Comparison of ENCODE assay signal across 10 mouse cellular contexts in the genomic region with DNA sequence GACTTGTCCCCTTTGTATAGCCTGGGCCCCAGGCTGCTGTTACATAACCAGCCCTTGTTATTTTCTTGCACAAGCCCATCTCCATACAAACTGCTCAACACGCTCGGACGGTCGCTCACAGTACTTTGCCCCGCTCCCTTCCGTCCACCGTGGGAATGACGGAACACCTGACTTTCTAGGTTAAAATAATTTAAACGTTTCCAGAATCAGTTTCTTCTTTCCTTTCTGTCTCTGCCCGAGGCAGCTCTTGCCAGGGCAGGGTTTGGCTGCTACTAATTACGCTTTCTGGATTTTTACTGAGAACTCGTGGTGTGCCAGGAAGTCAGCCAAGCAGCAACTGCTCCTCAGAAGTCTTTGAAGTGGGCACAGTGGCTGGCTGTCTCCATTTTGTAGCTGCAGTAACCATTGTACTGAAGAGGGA. TPM values are rescaled to one million over a fixed set of nuclear protein-coding genes. Genes with fewer than 3 reads are reported as not detected.
A peak's percentile ranks its signal among the peaks of the same experiment; 100 is the strongest.
DNase-seq lines count a peak whose midpoint lies in the region; ATAC-seq and TF ChIP-seq lines count a peak whose summit lies in the region.
"Had no signal": no experiment of that assay in that cellular context is flagged by ENCODE, and none has a peak within 500 bp of the region (broad histone marks: within the 10 kb centered on the region; RNA-seq: fewer than 3 reads in every experiment).

No protein-coding gene starts in this region.

- TF ChIP-seq POLR2A in kidney, adult 2 months (IDR thresholded peaks at IDR 0.05; ENCODE audit: low read depth, low read length) = no peak

- H3K4me3 ChIP-seq in intestine, embryonic 16.5 days (ENCODE audit: low read length) = no peak overlapping the region
- H3K4me3 ChIP-seq in intestine, postnatal 0 days (ENCODE audit: low read depth, low read length) = no peak overlapping the region
- no peak overlapping the region for H3K4me3 ChIP-seq in kidney, adult 2 months (ENCODE audit: insufficient read depth, low read depth, low read length)
- H3K4me3 ChIP-seq in lung, postnatal 0 days (ENCODE audit: low read depth, low read length) = no peak overlapping the region
- no peak overlapping the region for H3K4me3 ChIP-seq in midbrain, embryonic 15.5 days

- no peak for TF ChIP-seq CTCF in intestine, postnatal 0 days (IDR thresholded peaks at IDR 0.05; ENCODE audit: low read depth)
- TF ChIP-seq CTCF in kidney, adult 2 months (conservative IDR thresholded peaks at IDR 0.05; ENCODE audit: insufficient read depth, insufficient read length, low read depth, low read length) = no peak
- TF ChIP-seq CTCF in lung, postnatal 0 days (IDR thresholded peaks at IDR 0.05) = no peak

- H3K9me3 ChIP-seq in intestine, embryonic 16.5 days (ENCODE audit: control insufficient read depth, low read length) = no peaks in the 10 kb centered on the region
- H3K9me3 ChIP-seq in intestine, postnatal 0 days (ENCODE audit: control insufficient read depth) = no peaks in the 10 kb centered on the region
- no peaks in the 10 kb centered on the region for H3K9me3 ChIP-seq in lung, postnatal 0 days (ENCODE audit: low read length)
- no peaks in the 10 kb centered on the region for H3K9me3 ChIP-seq in midbrain, embryonic 15.5 days
- H3K9me3 ChIP-seq: G1E had no signal

- DNase-seq in kidney, adult 2 months = peak; percentile 92
- peak; percentile 76 for DNase-seq in lung, postnatal 0 days (ENCODE audit: low spot score)
- no peak for DNase-seq in B cell, adult 2 months
- no peak for DNase-seq in gastrocnemius, postnatal 10 days
- DNase-seq: gastrocnemius, postnatal 14 days had no signal

- H3K36me3 ChIP-seq in intestine, embryonic 16.5 days (ENCODE audit: control insufficient read depth, insufficient read depth, low read length) = no peaks in the 10 kb centered on the region
- H3K36me3 ChIP-seq in intestine, postnatal 0 days (ENCODE audit: control insufficient read depth, insufficient read depth) = no peaks in the 10 kb centered on the region
- no peaks in the 10 kb centered on the region for H3K36me3 ChIP-seq in kidney, adult 2 months (ENCODE audit: control insufficient read depth, insufficient read depth, low read length)
- H3K36me3 ChIP-seq in lung, postnatal 0 days (ENCODE audit: insufficient read depth, low read length) = no peaks in the 10 kb centered on the region
- no peaks in the 10 kb centered on the region for H3K36me3 ChIP-seq in midbrain, embryonic 15.5 days (replicated peaks)

- H3K27me3 ChIP-seq in intestine, embryonic 16.5 days (replicated peaks; ENCODE audit: control insufficient read depth, insufficient read depth, low read length) = no peaks in the 10 kb centered on the region
- H3K27me3 ChIP-seq in intestine, postnatal 0 days (replicated peaks; ENCODE audit: control insufficient read depth, insufficient read depth, low read length) = peaks cover 6% of the 10 kb centered on the region; the same call in 1 of the 2 replicates
- H3K27me3 ChIP-seq in kidney, adult 2 months (replicated peaks; ENCODE audit: control insufficient read depth, insufficient read depth, low read length) = no peaks in the 10 kb centered on the region
- no peaks in the 10 kb centered on the region for H3K27me3 ChIP-seq in lung, postnatal 0 days (replicated peaks; ENCODE audit: insufficient read depth, low read length)
- peaks cover 17% of the 10 kb centered on the region; the same call in 1 of the 2 replicates for H3K27me3 ChIP-seq in midbrain, embryonic 15.5 days (replicated peaks)

- WGBS in intestine, embryonic 16.5 days = 73% methylated on average over 12 of the region's 12 CpGs
- WGBS in intestine, postnatal 0 days = 68% methylated on average over 12 of the region's 12 CpGs
- WGBS in kidney, adult 2 months = 25% methylated on average over 12 of the region's 12 CpGs
- 46% methylated on average over 12 of the region's 12 CpGs for WGBS in lung, postnatal 0 days
- 67% methylated on average over 12 of the region's 12 CpGs for WGBS in midbrain, embryonic 15.5 days

- no peak for TF ChIP-seq EP300 in lung, postnatal 0 days (IDR thresholded peaks at IDR 0.05)

- H3K27ac ChIP-seq in intestine, embryonic 16.5 days (ENCODE audit: low read length) = 0 out of 2 replicates have a peak overlapping the region, but pooled peaks have one; percentile 16
- H3K27ac ChIP-seq in intestine, postnatal 0 days (ENCODE audit: low read depth, low read length) = no peak overlapping the region
- peak overlapping the region; percentile 86 for H3K27ac ChIP-seq in kidney, adult 2 months (ENCODE audit: insufficient read depth, low read depth, low read length)
- peak overlapping the region; percentile 47 for H3K27ac ChIP-seq in lung, postnatal 0 days (ENCODE audit: low read length)
- H3K27ac ChIP-seq in midbrain, embryonic 15.5 days = no peak overlapping the region

- ATAC-seq in intestine, embryonic 16.5 days = no peak
- no peak for ATAC-seq in intestine, postnatal 0 days
- ATAC-seq in activated CD4-positive, CD25-positive, alpha-beta regulatory T cell, adult 4 months = peak; percentile 17
- ATAC-seq in lung, postnatal 0 days = peak; percentile 8; the same call in 1 of the 2 replicates
- no peak for ATAC-seq in midbrain, embryonic 15.5 days (replicated peaks)

- no peak overlapping the region for H3K4me2 ChIP-seq in intestine, embryonic 16.5 days (ENCODE audit: low read depth, low read length)
- no peak overlapping the region for H3K4me2 ChIP-seq in intestine, postnatal 0 days (replicated peaks; ENCODE audit: low read depth)
- H3K4me2 ChIP-seq in lung, postnatal 0 days (replicated peaks; ENCODE audit: low read depth, low read length) = no peak overlapping the region
- no peak overlapping the region for H3K4me2 ChIP-seq in midbrain, embryonic 15.5 days

- H3K4me1 ChIP-seq in intestine, embryonic 16.5 days (ENCODE audit: control insufficient read depth, insufficient read depth, low read length) = peaks cover 5% of the 10 kb centered on the region
- H3K4me1 ChIP-seq in intestine, postnatal 0 days (replicated peaks; ENCODE audit: control insufficient read depth, insufficient read depth, low read length) = no peaks in the 10 kb centered on the region
- peaks cover 48% of the 10 kb centered on the region for H3K4me1 ChIP-seq in kidney, adult 2 months (ENCODE audit: control insufficient read depth, insufficient read depth, low read length)
- peaks cover 19% of the 10 kb centered on the region; the same call in 1 of the 2 replicates for H3K4me1 ChIP-seq in lung, postnatal 0 days (ENCODE audit: insufficient read depth, low read depth, low read length)
- H3K4me1 ChIP-seq in midbrain, embryonic 15.5 days = peaks cover 12% of the 10 kb centered on the region; the same call in 1 of the 2 replicates

- no peak overlapping the region for H3K9ac ChIP-seq in intestine, embryonic 16.5 days (ENCODE audit: low read depth, low read length)
- no peak overlapping the region for H3K9ac ChIP-seq in intestine, postnatal 0 days (ENCODE audit: low read depth, low read length)
- H3K9ac ChIP-seq in lung, postnatal 0 days (replicated peaks; ENCODE audit: low read depth) = no peak overlapping the region
- H3K9ac ChIP-seq in midbrain, embryonic 15.5 days = no peak overlapping the region

RNA-seq across cellular contexts. Expression of a gene that starts 2.3 kb away (rescaled TPM):
- polyA plus RNA-seq in intestine, embryonic 16.5 days (2015; fragmentation: Nextera tagmentation; extraction: Ambion mirVana) = 25.4 and 26.9 TPM in 2 replicates
- polyA plus RNA-seq in intestine, postnatal 0 days (2015; fragmentation: Nextera tagmentation; extraction: Ambion mirVana) = 23.1 and 24.3 TPM in 2 replicates
- polyA plus RNA-seq in activated CD4-positive, CD25-positive, alpha-beta regulatory T cell, adult 4 months (2017; shearing (Covaris generic)) = 10 to 100 TPM; 23.6 to 29.0 TPM
- polyA plus RNA-seq in kidney, adult 2 months (2012; rRNA removed) = 182 and 203 TPM in 2 replicates
- polyA plus RNA-seq in lung, postnatal 0 days (2015; fragmentation: Nextera tagmentation; extraction: Ambion mirVana) = 69.5 and 75.7 TPM in 2 replicates
- 10 to 100 TPM; 34.5 to 42.6 TPM for total RNA-seq in gastrocnemius, postnatal 10 days (2021)
- 85.7 and 90.1 TPM in 2 replicates for polyA plus RNA-seq in midbrain, embryonic 15.5 days (2015; fragmentation: Nextera tagmentation; extraction: Ambion mirVana)

RNA-seq across cellular contexts. Expression of a gene that starts 12.8 kb away (rescaled TPM):
- polyA plus RNA-seq in intestine, embryonic 16.5 days (2015; fragmentation: Nextera tagmentation; extraction: Ambion mirVana) = 7.9 and 8.5 TPM in 2 replicates
- polyA plus RNA-seq in intestine, postnatal 0 days (2015; fragmentation: Nextera tagmentation; extraction: Ambion mirVana) = 2.7 and 3.5 TPM in 2 replicates
- polyA plus RNA-seq in activated CD4-positive, CD25-positive, alpha-beta regulatory T cell, adult 4 months (2017; shearing (Covaris generic)) = not detected
- 136 and 184 TPM in 2 replicates for polyA plus RNA-seq in kidney, adult 2 months (2012; rRNA removed)
- polyA plus RNA-seq in lung, postnatal 0 days (2015; fragmentation: Nextera tagmentation; extraction: Ambion mirVana) = 18.7 and 25.5 TPM in 2 replicates
- 1 to 10 TPM; 7.4 to 8.5 TPM for total RNA-seq in gastrocnemius, postnatal 10 days (2021)
- 15.4 and 16.8 TPM in 2 replicates for polyA plus RNA-seq in midbrain, embryonic 15.5 days (2015; fragmentation: Nextera tagmentation; extraction: Ambion mirVana)

RNA-seq across cellular contexts. Expression of a gene that starts 49.5 kb away (rescaled TPM):
- 0.09 and 0.22 TPM in 2 replicates for polyA plus RNA-seq in intestine, embryonic 16.5 days (2015; fragmentation: Nextera tagmentation; extraction: Ambion mirVana)
- polyA plus RNA-seq in intestine, postnatal 0 days (2015; fragmentation: Nextera tagmentation; extraction: Ambion mirVana) = 0.40 and 0.42 TPM in 2 replicates
- polyA plus RNA-seq in activated CD4-positive, CD25-positive, alpha-beta regulatory T cell, adult 4 months (2017; shearing (Covaris generic)) = under 1 TPM in 1 of 2 experiments, not detected in 1; 0.33 TPM
- polyA plus RNA-seq in kidney, adult 2 months (2012; rRNA removed) = 2.4 and 2.9 TPM in 2 replicates
- polyA plus RNA-seq in lung, postnatal 0 days (2015; fragmentation: Nextera tagmentation; extraction: Ambion mirVana) = 2.1 and 2.9 TPM in 2 replicates
- under 1 TPM; 0.56 to 0.82 TPM for total RNA-seq in gastrocnemius, postnatal 10 days (2021)
- 0.17 and 0.27 TPM in 2 replicates for polyA plus RNA-seq in midbrain, embryonic 15.5 days (2015; fragmentation: Nextera tagmentation; extraction: Ambion mirVana)
- polyA plus RNA-seq: G1E had no signal

Comparison
In these comparisons a context has a peak if more than half of its experiments do, and no peak if none do; other contexts are left out.
1. H3K27ac ChIP-seq: peak in intestine, embryonic 16.5 days (single experiment), kidney, adult 2 months (single experiment) and lung, postnatal 0 days (single experiment); none in intestine, postnatal 0 days (single experiment) and midbrain, embryonic 15.5 days (single experiment).
2. ATAC-seq: peak in activated CD4-positive, CD25-positive, alpha-beta regulatory T cell, adult 4 months (single experiment) and lung, postnatal 0 days (single experiment); none in intestine, embryonic 16.5 days (single experiment), intestine, postnatal 0 days (single experiment) and midbrain, embryonic 15.5 days (single experiment).
3. DNase-seq: peak in kidney, adult 2 months (single experiment) and lung, postnatal 0 days (single experiment); none in B cell, adult 2 months (0 of 2) and gastrocnemius, postnatal 10 days (single experiment).